Mouse (Mus musculus): ENCODE results near the gene Naaladl1. TPM values are rescaled to one million over a fixed set of nuclear protein-coding genes. Genes with fewer than 3 reads are reported as not detected.

Gene Naaladl1
- total RNA-seq, 2 experiments from 2014 or later, result 0.20 TPM; not detected in 1

Other genes starting within 250 kb of the Naaladl1 start
- 10 to 100 TPM; 11.6 to 13.3 TPM for gene Frmd8, start 230.5 kb upstream of the Naaladl1 start, total RNA-seq (2021)
- 1 to 10 TPM; 3.0 to 4.1 TPM for gene Slc25a45, start 228.0 kb upstream of the Naaladl1 start, total RNA-seq (2021)
- gene Tigd3, start 211.6 kb upstream of the Naaladl1 start, total RNA-seq (2021), result 1 to 10 TPM; 4.3 to 4.5 TPM
- 10 to 100 TPM; 77.5 to 96.5 TPM for gene Dpf2, start 192.8 kb upstream of the Naaladl1 start, total RNA-seq (2021)
- gene Cdc42ep2, start 181.0 kb upstream of the Naaladl1 start, total RNA-seq (2021), result 1 to 10 TPM; 5.5 to 8.3 TPM
- 1 to 10 TPM; 4.6 to 5.5 TPM for gene Pola2, start 141.6 kb upstream of the Naaladl1 start, total RNA-seq (2021)
- gene Slc22a20, start 119.6 kb upstream of the Naaladl1 start, total RNA-seq (2021), result not detected
- gene Capn1, start 89.9 kb upstream of the Naaladl1 start, total RNA-seq (2021), result 10 to 100 TPM; 19.6 to 20.9 TPM
- 10 to 100 TPM; 40.8 to 51.8 TPM for gene Syvn1, start 59.2 kb upstream of the Naaladl1 start, total RNA-seq (2021)
- 10 to 100 TPM; 40.5 to 45.1 TPM for gene Mrpl49, start 48.0 kb upstream of the Naaladl1 start, total RNA-seq (2021)
- gene Fau, start 47.9 kb upstream of the Naaladl1 start, total RNA-seq (2021), result 100 to 1,000 TPM; 637 to 694 TPM
- 10 to 100 TPM; 35.5 to 40.7 TPM for gene Znhit2, start 44.6 kb upstream of the Naaladl1 start, total RNA-seq (2021)
- gene Tm7sf2, start 37.4 kb upstream of the Naaladl1 start, total RNA-seq (2021), result 10 to 100 TPM; 28.2 to 29.1 TPM
- 10 to 100 TPM; 83.9 to 87.0 TPM for gene Vps51, start 28.6 kb upstream of the Naaladl1 start, total RNA-seq (2021)
- gene Tmem262, start 25.7 kb upstream of the Naaladl1 start, total RNA-seq (2021), result not detected
- under 1 TPM; 0.72 to 0.84 TPM for gene Gm28374, start 23.5 kb upstream of the Naaladl1 start, total RNA-seq (2021)
- 10 to 100 TPM; 36.9 to 41.3 TPM for gene Zfpl1, start 20.8 kb upstream of the Naaladl1 start, total RNA-seq (2021)
- not detected for gene Cdca5, start 20.8 kb upstream of the Naaladl1 start, total RNA-seq (2021)
- not detected for gene AC131692.1, start 11.4 kb upstream of the Naaladl1 start, total RNA-seq (2021)
- 10 to 100 TPM; 18.3 to 27.5 TPM for gene Sac3d1, start 12.9 kb downstream of the Naaladl1 start, total RNA-seq (2021)
- gene Snx15, start 22.5 kb downstream of the Naaladl1 start, total RNA-seq (2021), result 10 to 100 TPM; 43.7 to 43.8 TPM
- under 1 TPM; 0.30 to 0.72 TPM for gene Batf2, start 35.2 kb downstream of the Naaladl1 start, total RNA-seq (2021)
- gene Arl2, start 35.8 kb downstream of the Naaladl1 start, total RNA-seq (2021), result 10 to 100 TPM; 73.3 to 87.5 TPM
- gene Majin, start 78.6 kb downstream of the Naaladl1 start, total RNA-seq (2021), result under 1 TPM in 1 of 2 experiments, not detected in 1; 0.32 TPM
- gene Gpha2, start 120.6 kb downstream of the Naaladl1 start, total RNA-seq (2021), result not detected
- 100 to 1,000 TPM; 160 to 173 TPM for gene Ppp2r5b, start 130.1 kb downstream of the Naaladl1 start, total RNA-seq (2021)
- 10 to 100 TPM; 32.3 to 39.4 TPM for gene Atg2a, start 135.9 kb downstream of the Naaladl1 start, total RNA-seq (2021)
- gene Ehd1, start 170.9 kb downstream of the Naaladl1 start, total RNA-seq (2021), result 10 to 100 TPM; 38.2 to 42.2 TPM
- 1 to 10 TPM; 3.3 to 3.4 TPM for gene Cdc42bpg, start 200.7 kb downstream of the Naaladl1 start, total RNA-seq (2021)
- 10 to 100 TPM; 67.5 to 73.7 TPM for gene Men1, start 229.2 kb downstream of the Naaladl1 start, total RNA-seq (2021)
- gene Map4k2, start 235.4 kb downstream of the Naaladl1 start, total RNA-seq (2021), result 100 to 1,000 TPM in 1 of 2 experiments, 10 to 100 TPM in 1; 93.5 to 107 TPM

All from left cerebral cortex, postnatal 36 days (tissue).